Mouse (Mus musculus): ENCODE data around the gene Nr2e1. TPM values are rescaled to one million over a fixed set of nuclear protein-coding genes. Genes with fewer than 3 reads are reported as not detected.

Gene Nr2e1
- polyA plus RNA-seq, 1 experiment: not detected

DNA sequence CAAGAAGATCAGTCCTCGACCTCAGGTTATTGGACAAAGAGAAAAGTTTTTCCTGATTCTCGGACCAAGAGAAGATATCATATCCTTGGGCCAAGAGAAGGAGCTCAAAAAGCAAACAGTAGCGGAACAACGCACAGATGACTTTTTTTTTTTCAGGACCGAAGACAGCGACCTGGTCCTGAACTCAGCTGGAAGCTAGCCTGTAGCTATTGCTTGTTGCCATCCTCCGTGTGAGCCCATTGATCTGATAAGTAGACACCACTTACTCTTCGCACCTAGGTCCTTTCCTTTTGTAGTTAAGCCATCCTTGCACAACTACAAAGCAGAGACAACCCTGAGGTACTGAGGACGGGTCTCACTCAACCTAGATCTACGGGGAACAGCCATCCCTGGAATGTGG is 8.8 kb downstream of the Nr2e1 start:
- H3ac ChIP-seq (ENCODE audit: control insufficient read depth, insufficient read length, low read depth): no peak overlapping the region
- H3K79me3 ChIP-seq (ENCODE audit: low read depth): no peaks in the 10 kb centered on the region
- H3K36me3 ChIP-seq (ENCODE audit: control insufficient read depth, insufficient read depth): no peaks in the 10 kb centered on the region
- no peak overlapping the region for H3K4me3 ChIP-seq (ENCODE audit: insufficient read depth, poor library complexity, severe bottlenecking)
- TF ChIP-seq FOSL1 (IDR thresholded peaks at IDR 0.05; ENCODE audit: insufficient read depth, low read length, poor library complexity, severe bottlenecking) (no peak), CTCF (IDR thresholded peaks at IDR 0.05; ENCODE audit: control insufficient read depth, insufficient read depth, insufficient read length) (no peak), USF1 (IDR thresholded peaks at IDR 0.05; ENCODE audit: low read depth) (no peak), MAX (IDR thresholded peaks at IDR 0.05) (no peak), MYOD1 (IDR thresholded peaks at IDR 0.05; ENCODE audit: control insufficient read depth, insufficient read length, low read depth) (no peak), CEBPB (IDR thresholded peaks at IDR 0.05; ENCODE audit: low read depth) (no peak), MYOG (IDR thresholded peaks at IDR 0.05; ENCODE audit: control insufficient read depth, extremely low read depth, insufficient read length) (no peak)
- H3K27me3 ChIP-seq (ENCODE audit: control insufficient read depth, insufficient read depth, insufficient read length): peaks cover 75% of the 10 kb centered on the region
- H3K79me2 ChIP-seq (ENCODE audit: control insufficient read depth, insufficient read depth): no peaks in the 10 kb centered on the region

- Histone ChIP-seq H3K27me3 (ENCODE audit: control insufficient read depth, insufficient read depth, insufficient read length) (peaks cover 62% of the 10 kb centered on the region), H3K79me2 (ENCODE audit: control insufficient read depth, insufficient read depth) (no peaks in the 10 kb centered on the region), H3ac (ENCODE audit: control insufficient read depth, insufficient read length, low read depth) (no peak overlapping the region), H3K36me3 (ENCODE audit: control insufficient read depth, insufficient read depth) (no peaks in the 10 kb centered on the region), H3K4me3 (ENCODE audit: insufficient read depth, poor library complexity, severe bottlenecking) (no peak overlapping the region), H3K79me3 (ENCODE audit: low read depth) (no peaks in the 10 kb centered on the region)
- TF ChIP-seq USF1 (IDR thresholded peaks at IDR 0.05; ENCODE audit: low read depth): no peak
- no peak for TF ChIP-seq CTCF (IDR thresholded peaks at IDR 0.05; ENCODE audit: control insufficient read depth, insufficient read depth, insufficient read length)
- no peak for TF ChIP-seq FOSL1 (IDR thresholded peaks at IDR 0.05; ENCODE audit: insufficient read depth, low read length, poor library complexity, severe bottlenecking)
- no peak for TF ChIP-seq CEBPB (IDR thresholded peaks at IDR 0.05; ENCODE audit: low read depth)
- no peak for TF ChIP-seq MYOD1 (IDR thresholded peaks at IDR 0.05; ENCODE audit: control insufficient read depth, insufficient read length, low read depth)
- no peak for TF ChIP-seq MYOG (IDR thresholded peaks at IDR 0.05; ENCODE audit: control insufficient read depth, extremely low read depth, insufficient read length)
- no peak for TF ChIP-seq MAX (IDR thresholded peaks at IDR 0.05)
Observed at GRCm38 (mm10) chr10:42572971-42573370, 10.5 kb downstream of the Nr2e1 start.

- Histone ChIP-seq H3K79me3 (ENCODE audit: low read depth) (no peaks in the 10 kb centered on the region), H3K4me3 (ENCODE audit: insufficient read depth, poor library complexity, severe bottlenecking) (no peak overlapping the region), H3K36me3 (ENCODE audit: control insufficient read depth, insufficient read depth) (no peaks in the 10 kb centered on the region), H3K79me2 (ENCODE audit: control insufficient read depth, insufficient read depth) (no peaks in the 10 kb centered on the region), H3K27me3 (ENCODE audit: control insufficient read depth, insufficient read depth, insufficient read length) (peaks cover 60% of the 10 kb centered on the region), H3ac (ENCODE audit: control insufficient read depth, insufficient read length, low read depth) (no peak overlapping the region)
- TF ChIP-seq MAX (IDR thresholded peaks at IDR 0.05): no peak
- no peak for TF ChIP-seq USF1 (IDR thresholded peaks at IDR 0.05; ENCODE audit: low read depth)
- TF ChIP-seq CEBPB (IDR thresholded peaks at IDR 0.05; ENCODE audit: low read depth): no peak
- TF ChIP-seq MYOD1 (IDR thresholded peaks at IDR 0.05; ENCODE audit: control insufficient read depth, insufficient read length, low read depth): no peak
- TF ChIP-seq FOSL1 (IDR thresholded peaks at IDR 0.05; ENCODE audit: insufficient read depth, low read length, poor library complexity, severe bottlenecking): no peak
- TF ChIP-seq CTCF (IDR thresholded peaks at IDR 0.05; ENCODE audit: control insufficient read depth, insufficient read depth, insufficient read length): no peak
- no peak for TF ChIP-seq MYOG (IDR thresholded peaks at IDR 0.05; ENCODE audit: control insufficient read depth, extremely low read depth, insufficient read length)
Observed at GRCm38 (mm10) chr10:42572567-42572966, 10.9 kb downstream of the Nr2e1 start.

- no peak overlapping the region for H3K4me3 ChIP-seq (ENCODE audit: insufficient read depth, poor library complexity, severe bottlenecking)
- H3K27me3 ChIP-seq (ENCODE audit: control insufficient read depth, insufficient read depth, insufficient read length): peaks cover 27% of the 10 kb centered on the region
Observed at GRCm38 (mm10) chr10:42562272-42562671, 21.2 kb downstream of the Nr2e1 start.

DNA sequence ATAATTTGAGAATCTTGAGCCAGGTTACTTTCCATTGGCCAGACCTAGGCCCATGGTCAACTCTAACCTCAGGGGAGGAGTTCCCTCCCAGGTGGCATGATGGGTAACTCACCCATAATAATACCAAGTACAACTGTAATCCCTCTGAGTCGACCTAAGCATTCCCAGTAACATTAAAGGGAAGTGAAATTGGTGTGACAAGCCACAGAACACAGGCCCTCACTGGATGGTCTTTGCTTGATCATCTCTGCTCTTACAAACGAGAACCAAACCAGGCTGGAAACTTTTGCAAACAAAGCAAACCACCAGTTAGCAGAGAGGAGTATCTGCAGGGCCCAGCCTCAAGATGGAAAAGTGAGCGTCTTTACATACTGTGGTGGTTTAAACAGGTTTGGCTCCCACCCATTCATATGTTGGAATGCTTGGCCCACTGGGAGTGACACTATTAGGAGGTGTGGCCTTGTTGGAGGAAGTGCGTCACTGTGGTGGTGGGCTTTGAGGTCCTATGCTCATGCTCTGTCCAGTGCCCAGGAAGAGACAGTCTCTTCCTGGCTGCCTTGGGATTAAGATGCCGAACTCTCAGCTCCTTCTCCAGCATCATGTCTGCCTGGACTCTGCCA is 23.7 kb downstream of the Nr2e1 start:
- Histone ChIP-seq H3K4me3 (ENCODE audit: insufficient read depth, poor library complexity, severe bottlenecking) (no peak overlapping the region), H3K79me3 (ENCODE audit: low read depth) (no peaks in the 10 kb centered on the region), H3ac (ENCODE audit: control insufficient read depth, insufficient read length, low read depth) (no peak overlapping the region), H3K79me2 (ENCODE audit: control insufficient read depth, insufficient read depth) (no peaks in the 10 kb centered on the region), H3K36me3 (ENCODE audit: control insufficient read depth, insufficient read depth) (no peaks in the 10 kb centered on the region), H3K27me3 (ENCODE audit: control insufficient read depth, insufficient read depth, insufficient read length) (peaks cover 9% of the 10 kb centered on the region)
- TF ChIP-seq CEBPB (IDR thresholded peaks at IDR 0.05; ENCODE audit: low read depth) (no peak), CTCF (IDR thresholded peaks at IDR 0.05; ENCODE audit: control insufficient read depth, insufficient read depth, insufficient read length) (no peak), MYOD1 (IDR thresholded peaks at IDR 0.05; ENCODE audit: control insufficient read depth, insufficient read length, low read depth) (no peak), MYOG (IDR thresholded peaks at IDR 0.05; ENCODE audit: control insufficient read depth, extremely low read depth, insufficient read length) (no peak), MAX (IDR thresholded peaks at IDR 0.05) (no peak), FOSL1 (IDR thresholded peaks at IDR 0.05; ENCODE audit: insufficient read depth, low read length, poor library complexity, severe bottlenecking) (no peak), USF1 (IDR thresholded peaks at IDR 0.05; ENCODE audit: low read depth) (no peak)

More at GRCm38 (mm10) chr10:42562272-42562671, 21.2 kb downstream of the Nr2e1 start:
- Histone ChIP-seq H3K36me3 (ENCODE audit: control insufficient read depth, insufficient read depth) (no peaks in the 10 kb centered on the region), H3K79me2 (ENCODE audit: control insufficient read depth, insufficient read depth) (no peaks in the 10 kb centered on the region), H3K79me3 (ENCODE audit: low read depth) (no peaks in the 10 kb centered on the region), H3ac (ENCODE audit: control insufficient read depth, insufficient read length, low read depth) (no peak overlapping the region)
- TF ChIP-seq MYOG (IDR thresholded peaks at IDR 0.05; ENCODE audit: control insufficient read depth, extremely low read depth, insufficient read length): no peak
- TF ChIP-seq MAX (IDR thresholded peaks at IDR 0.05): no peak
- TF ChIP-seq CTCF (IDR thresholded peaks at IDR 0.05; ENCODE audit: control insufficient read depth, insufficient read depth, insufficient read length): no peak
- no peak for TF ChIP-seq MYOD1 (IDR thresholded peaks at IDR 0.05; ENCODE audit: control insufficient read depth, insufficient read length, low read depth)
- no peak for TF ChIP-seq CEBPB (IDR thresholded peaks at IDR 0.05; ENCODE audit: low read depth)
- TF ChIP-seq USF1 (IDR thresholded peaks at IDR 0.05; ENCODE audit: low read depth): no peak
- TF ChIP-seq FOSL1 (IDR thresholded peaks at IDR 0.05; ENCODE audit: insufficient read depth, low read length, poor library complexity, severe bottlenecking): no peak
